Mouse (Mus musculus) kidney, postnatal 0 days (tissue): Measurements from ENCODE around the gene Foxl2. TPM values are rescaled to one million over a fixed set of nuclear protein-coding genes. Genes with fewer than 3 reads are reported as not detected.

ENCODE experiments used
- ATAC-seq: fragments of 200-750 bp; cut with Nextera tagmentation; replicated peaks from 2 replicates; pipeline ENCODE4 v1.8.0; 2017; ENCODE audit warnings: low read depth, moderate number of reproducible peaks, moderate TSS enrichment, moderate library complexity; ENCODE audit not compliant: low FRiP score
- DNase-seq: peaks from one replicate; pipeline ENCODE4 v3.0.0-alpha.2; 2016; ENCODE audit warnings: low spot score
- H3K27ac ChIP-seq: fragments of 300-500 bp; sonication (generic); 2 replicates; pipeline ENCODE4 v1.5.1; 2014; ENCODE audit warnings: mild to moderate bottlenecking
- H3K27me3 ChIP-seq: fragments of 300-500 bp; sonication (generic); 2 replicates; pipeline ENCODE4 v1.6.1; 2014; ENCODE audit warnings: low read length, mixed read lengths; ENCODE audit not compliant: insufficient read depth
- H3K36me3 ChIP-seq: fragments of 300-500 bp; sonication (generic); 2 replicates; pipeline ENCODE4 v1.6.1; 2014; ENCODE audit warnings: low read length, mixed read lengths; ENCODE audit not compliant: insufficient read depth
- H3K4me1 ChIP-seq: fragments of 300-500 bp; sonication (generic); replicated peaks from 2 replicates; pipeline ENCODE4 v1.6.1; 2014; ENCODE audit warnings: antibody characterized with exemption, low read length, mixed read lengths; ENCODE audit not compliant: insufficient read depth
- H3K4me2 ChIP-seq: fragments of 300-500 bp; sonication (generic); 2 replicates; pipeline ENCODE4 v1.6.1; 2014; ENCODE audit warnings: mild to moderate bottlenecking, low read length, moderate library complexity, mixed read lengths
- H3K4me3 ChIP-seq: fragments of 300-500 bp; sonication (generic); replicated peaks from 2 replicates; pipeline ENCODE4 v1.5.1; 2014; ENCODE audit warnings: low read depth, low read length
- H3K9ac ChIP-seq: fragments of 300-500 bp; sonication (generic); 2 replicates; pipeline ENCODE4 v1.6.1; 2014; ENCODE audit warnings: low read depth, low read length
- H3K9me3 ChIP-seq: fragments of 300-500 bp; sonication (generic); replicated peaks from 2 replicates; pipeline ENCODE4 v1.6.1; 2016; ENCODE audit warnings: low read length, inconsistent platforms, mixed read lengths
- CTCF ChIP-seq: IDR thresholded peaks from 2 replicates; pipeline ENCODE4 v1.5.1; 2016; ENCODE audit warnings: antibody characterized with exemption, low read depth, mild to moderate bottlenecking, moderate library complexity
- WGBS: fragments of 180-500 bp; shearing (Covaris S2); extraction: QIAGEN DNeasy Blood & Tissue Kit; methylation state at CpG from one replicate; pipeline ENCODE4 v1.1.7; 2014; 5-methylcytosine and 5-hydroxymethylcytosine counted together
- polyA plus RNA-seq: library from polyadenylated mRNA; unstranded; fragments of >200 nt; fragmentation: Nextera tagmentation; extraction: Ambion mirVana; gene quantifications from 2 replicates; pipeline ENCODE4 v1.2.1, GENCODE M21; 2015

The Foxl2 gene
- polyA plus RNA-seq, 1 experiment from 2014 or later = not detected

DNA sequence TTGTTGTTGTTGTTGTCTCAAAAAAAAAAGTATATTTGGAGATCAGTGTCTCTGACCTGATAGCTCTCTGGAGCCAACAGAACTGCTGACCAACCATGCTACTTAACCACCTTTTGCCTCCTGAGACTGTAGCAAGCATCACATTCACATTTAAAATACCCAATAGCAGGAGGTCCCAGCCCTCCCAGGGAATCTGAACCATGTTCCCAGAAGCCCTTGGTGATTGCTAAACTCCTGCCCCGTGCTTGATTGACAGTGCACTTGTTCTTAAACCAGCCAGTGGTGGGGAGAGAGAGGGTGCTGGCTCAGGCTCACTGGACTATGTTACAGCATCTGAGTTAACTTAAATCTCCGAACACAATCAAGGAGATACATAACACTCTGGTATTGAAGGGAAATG, 19.8 kb downstream of the Foxl2 start:
- no peak overlapping the region for H3K4me3 ChIP-seq

DNA sequence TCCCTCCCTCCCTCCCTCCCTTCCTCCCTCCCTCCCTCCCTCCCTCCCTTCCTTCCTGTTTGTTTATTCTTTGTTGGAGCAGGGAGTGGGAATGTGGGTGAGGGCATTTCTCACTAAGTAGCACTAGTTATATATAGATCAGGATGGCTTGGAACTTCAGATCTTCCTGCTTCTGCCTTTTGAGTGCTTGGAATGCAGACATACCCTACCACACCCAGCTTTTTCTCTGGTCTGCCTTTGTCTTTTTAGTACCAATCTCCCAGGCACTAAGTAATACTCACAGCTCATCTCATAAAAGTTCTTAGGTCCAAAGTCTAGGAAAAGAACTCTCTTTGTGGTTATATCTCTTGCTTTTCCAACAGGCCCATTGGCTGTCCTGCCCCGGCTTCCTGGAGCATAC, 21.0 kb downstream of the Foxl2 start:
- WGBS = 94% methylated on average over 1 of the region's 1 CpGs
- Histone ChIP-seq H3K4me1 (0 out of 2 replicates have a peak, but pooled peaks cover 3% of the 10 kb centered on the region), H3K27ac (no peak overlapping the region), H3K4me2 (no peak overlapping the region), H3K36me3 (no peaks in the 10 kb centered on the region), H3K9ac (no peak overlapping the region), H3K4me3 (no peak overlapping the region), H3K27me3 (peaks cover 52% of the 10 kb centered on the region), H3K9me3 (no peaks in the 10 kb centered on the region)
- TF ChIP-seq CTCF = no peak
- DNase-seq = no peak
- no peak for ATAC-seq

More for the DNA sequence above, 19.8 kb downstream of the Foxl2 start:
- Histone ChIP-seq H3K27me3 (peaks cover 63% of the 10 kb centered on the region), H3K4me1 (0 out of 2 replicates have a peak, but pooled peaks cover 3% of the 10 kb centered on the region), H3K27ac (no peak overlapping the region), H3K9ac (no peak overlapping the region), H3K36me3 (no peaks in the 10 kb centered on the region), H3K4me2 (no peak overlapping the region), H3K9me3 (no peaks in the 10 kb centered on the region)
- 39% methylated on average over 2 of the region's 2 CpGs for WGBS
- no peak for TF ChIP-seq CTCF
- ATAC-seq (no peak), DNase-seq (no peak)

DNA sequence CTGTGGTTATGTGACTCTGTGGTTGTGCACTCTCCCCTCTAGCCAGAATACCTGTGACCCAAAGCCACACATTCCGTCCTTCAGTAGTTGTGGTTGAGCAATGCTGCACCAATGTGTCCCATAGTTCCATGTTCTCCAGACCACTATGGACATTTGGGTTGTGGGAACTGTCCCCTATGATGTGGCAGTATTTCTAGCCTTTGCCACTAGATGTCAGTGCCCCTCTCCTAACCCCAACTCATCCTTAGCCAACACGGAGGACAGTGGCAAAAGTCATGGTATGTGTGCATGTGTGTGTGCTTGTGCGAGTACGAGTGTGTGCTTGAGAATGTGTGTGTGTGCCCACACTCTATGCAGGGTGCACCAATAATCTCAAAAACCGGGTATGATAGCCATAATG, 21.4 kb downstream of the Foxl2 start:
- H3K4me3 ChIP-seq = no peak overlapping the region
- ATAC-seq (no peak), DNase-seq (no peak)
- H3K9ac ChIP-seq = no peak overlapping the region
- H3K27me3 ChIP-seq = peaks cover 49% of the 10 kb centered on the region
- H3K9me3 ChIP-seq = no peaks in the 10 kb centered on the region
- no peaks in the 10 kb centered on the region for H3K36me3 ChIP-seq
- no peak overlapping the region for H3K27ac ChIP-seq
- 0 out of 2 replicates have a peak, but pooled peaks cover 3% of the 10 kb centered on the region for H3K4me1 ChIP-seq
- 45% methylated on average over 5 of the region's 5 CpGs for WGBS
- H3K4me2 ChIP-seq = no peak overlapping the region
- peak; percentile 65 for TF ChIP-seq CTCF

DNA sequence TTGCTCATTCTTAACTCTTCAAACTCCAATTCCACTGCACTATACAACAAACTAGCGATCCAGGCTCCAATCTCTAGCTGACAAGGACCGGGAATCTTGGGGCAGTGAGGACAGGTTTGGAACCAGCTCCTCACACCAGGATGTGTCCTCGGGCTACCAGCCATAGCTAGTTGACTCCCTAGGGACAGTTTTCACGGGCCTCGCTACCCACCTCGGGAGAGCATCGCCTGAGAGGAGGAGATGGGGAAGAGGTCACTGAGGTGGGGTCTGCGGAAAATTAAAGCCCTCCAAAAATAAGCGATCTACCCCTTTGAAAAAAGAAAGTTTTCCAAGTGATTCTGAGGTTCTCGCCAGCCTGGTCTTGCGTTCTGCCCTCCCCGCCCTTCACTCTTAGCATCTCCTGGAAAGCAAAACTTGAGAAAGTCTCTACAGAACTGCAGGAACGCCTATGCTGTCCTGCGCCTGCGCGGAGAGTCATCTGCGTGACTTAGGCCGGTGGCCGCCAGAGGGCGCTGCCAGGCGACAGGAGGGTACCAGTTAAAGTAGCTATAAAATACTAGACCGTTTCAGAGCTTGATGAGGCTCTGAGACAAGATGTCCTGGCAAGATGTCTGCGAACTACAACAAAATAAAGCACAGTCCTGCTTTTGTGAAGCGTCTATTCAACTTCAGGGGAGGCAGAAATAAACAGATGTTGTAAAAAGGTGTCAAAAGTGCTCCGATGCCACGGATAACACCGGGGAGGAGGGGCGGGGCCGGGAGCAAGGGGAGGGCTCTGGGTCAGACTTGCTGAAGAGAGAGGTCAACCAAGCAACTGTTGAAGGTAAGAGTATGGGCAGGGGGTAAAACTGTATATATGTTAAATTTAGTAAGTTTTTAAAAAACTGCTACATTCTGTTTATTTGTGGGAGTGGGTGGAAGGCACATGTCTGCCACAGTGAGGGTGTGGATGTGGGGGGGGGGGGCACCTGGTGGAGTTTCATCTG, 24.6 kb downstream of the Foxl2 start:
- WGBS = 4% methylated on average over 29 of the region's 29 CpGs
- H3K4me1 ChIP-seq = 0 out of 2 replicates have a peak, but pooled peaks cover 3% of the 10 kb centered on the region
- H3K9me3 ChIP-seq = no peaks in the 10 kb centered on the region
- ATAC-seq = peak; percentile 55; the same call in 1 of the 2 replicates
- H3K27ac ChIP-seq = no peak overlapping the region
- peak overlapping the region; percentile 11; the same call in 1 of the 2 replicates for H3K4me3 ChIP-seq
- peaks cover 19% of the 10 kb centered on the region for H3K27me3 ChIP-seq
- H3K36me3 ChIP-seq = no peaks in the 10 kb centered on the region
- H3K9ac ChIP-seq = no peak overlapping the region
- peak overlapping the region; percentile 47 for H3K4me2 ChIP-seq
- peak; percentile 96 for TF ChIP-seq CTCF
- peak; percentile 95 for DNase-seq

DNA sequence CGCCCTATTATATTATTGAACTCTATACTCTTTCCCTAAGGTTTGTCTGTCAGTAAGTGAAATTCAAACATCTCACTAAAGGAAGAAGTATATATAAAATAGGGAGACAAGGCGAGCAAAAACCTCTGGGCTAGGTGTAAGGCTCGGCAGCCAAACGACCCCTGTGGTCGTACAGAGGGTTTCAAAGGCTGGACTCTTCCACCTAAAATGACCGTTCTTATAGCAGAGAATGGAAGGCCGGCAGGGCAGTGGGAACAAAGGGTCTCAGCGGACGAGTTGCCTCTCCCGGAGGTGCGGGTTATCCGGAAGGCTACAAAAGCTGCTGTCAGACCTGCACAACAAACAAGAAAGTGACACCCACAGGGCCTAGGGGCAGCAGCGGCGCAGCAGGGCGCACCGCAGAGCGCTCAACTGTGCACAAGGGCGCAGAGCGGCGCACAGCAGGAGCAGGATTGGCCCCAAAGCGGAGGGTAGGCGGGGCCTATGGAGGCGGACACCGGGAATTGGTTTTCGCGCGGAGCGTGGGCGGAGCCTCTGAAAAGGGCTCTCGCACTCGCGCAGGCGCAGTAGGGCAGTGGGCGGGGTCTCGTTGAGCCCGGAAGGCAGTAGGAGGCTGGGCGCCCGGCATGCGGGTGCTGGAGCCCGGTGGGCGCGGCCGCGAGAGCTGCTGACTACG, 30.9 kb downstream of the Foxl2 start, which contains the start of gene Faim:
Faim (plus strand) TSS at position 574 of the 676 bp plus-strand sequence.
- peak; percentile 23; the same call in 1 of the 2 replicates for TF ChIP-seq CTCF
- H3K27me3 ChIP-seq = no peaks in the 10 kb centered on the region
- peaks cover 5% of the 10 kb centered on the region for H3K4me1 ChIP-seq
- DNase-seq (peak; percentile 99), ATAC-seq (peak; percentile 99)
- H3K4me2 ChIP-seq = peak within 1 kb of the TSS; percentile 96
- peak within 1 kb of the TSS; percentile 80 for H3K4me3 ChIP-seq
- H3K36me3 ChIP-seq = no peaks in the 10 kb centered on the region
- peak within 1 kb of the TSS; percentile 81 for H3K9ac ChIP-seq
- WGBS = under 1% methylated on average over 44 of the region's 45 CpGs
- H3K9me3 ChIP-seq = no peaks in the 10 kb centered on the region
- H3K27ac ChIP-seq = no peak within 1 kb of the TSS
